Mouse (Mus musculus) kidney, embryonic 14.5 days (tissue): ENCODE results near the gene 4930455H04Rik. TPM values are rescaled to one million over a fixed set of nuclear protein-coding genes. Genes with fewer than 3 reads are reported as not detected.

Source experiments
- ATAC-seq: fragments of 200-750 bp; cut with Nextera tagmentation; 2 replicates; pipeline ENCODE4 v1.8.0; 2017; ENCODE audit warnings: moderate number of reproducible peaks, mild to moderate bottlenecking, moderate TSS enrichment, moderate library complexity; ENCODE audit not compliant: low FRiP score, low TSS enrichment
- H3K27ac ChIP-seq: fragments of 300-500 bp; sonication (generic); 2 replicates; pipeline ENCODE4 v1.5.1; 2014; ENCODE audit warnings: low read depth, mild to moderate bottlenecking, low read length, moderate library complexity, mixed read lengths
- H3K27me3 ChIP-seq: fragments of 300-500 bp; sonication (generic); 2 replicates; pipeline ENCODE4 v1.6.1; 2014; ENCODE audit warnings: mild to moderate bottlenecking, low read length; ENCODE audit not compliant: control insufficient read depth, insufficient read depth
- H3K36me3 ChIP-seq: fragments of 300-500 bp; sonication (generic); 2 replicates; pipeline ENCODE4 v1.6.1; 2014; ENCODE audit warnings: low read length, mixed read lengths; ENCODE audit not compliant: control insufficient read depth, insufficient read depth
- H3K4me1 ChIP-seq: fragments of 300-500 bp; sonication (generic); 2 replicates; pipeline ENCODE4 v1.6.1; 2014; ENCODE audit warnings: low read length, mixed read lengths; ENCODE audit not compliant: control insufficient read depth, insufficient read depth
- H3K4me2 ChIP-seq: fragments of 300-500 bp; sonication (generic); replicated peaks from 2 replicates; pipeline ENCODE4 v1.6.1; 2014; ENCODE audit warnings: low read depth, mild to moderate bottlenecking, low read length
- H3K4me3 ChIP-seq: fragments of 300-500 bp; sonication (generic); 2 replicates; pipeline ENCODE4 v1.5.1; 2014; ENCODE audit warnings: mild to moderate bottlenecking, low read length
- H3K9ac ChIP-seq: fragments of 300-500 bp; sonication (generic); 2 replicates; pipeline ENCODE4 v1.6.1; 2014; ENCODE audit warnings: low read depth, mild to moderate bottlenecking, low read length, moderate library complexity
- H3K9me3 ChIP-seq: fragments of 300-500 bp; sonication (generic); 2 replicates; pipeline ENCODE4 v1.6.1; 2016; ENCODE audit warnings: low read length; ENCODE audit not compliant: control insufficient read depth
- WGBS: fragments of 180-500 bp; shearing (Covaris S2); extraction: QIAGEN DNeasy Blood & Tissue Kit; methylation state at CpG from one replicate; pipeline ENCODE4 v1.1.7; 2014; 5-methylcytosine and 5-hydroxymethylcytosine counted together
- polyA plus RNA-seq: library from polyadenylated mRNA; unstranded; fragments of >200 nt; fragmentation: Nextera tagmentation; extraction: Ambion mirVana; gene quantifications from 2 replicates; pipeline ENCODE4 v1.2.1, GENCODE M21; 2014

Gene 4930455H04Rik
- polyA plus RNA-seq, 1 experiment from 2014 or later = not detected

- 61% methylated on average over 6 of the region's 6 CpGs for whole genome bisulfite sequencing
- Histone ChIP-seq H3K9ac (no peak overlapping the region), H3K4me1 (no peaks in the 10 kb centered on the region), H3K27me3 (no peaks in the 10 kb centered on the region), H3K36me3 (no peaks in the 10 kb centered on the region), H3K27ac (no peak overlapping the region), H3K4me2 (no peak overlapping the region), H3K4me3 (no peak overlapping the region), H3K9me3 (0 out of 2 replicates have a peak, but pooled peaks cover 2% of the 10 kb centered on the region)
- no peak for ATAC-seq
These were observed 25.3 kb upstream of the 4930455H04Rik start for GRCm38 (mm10) chr3:116942751-116943150.

DNA sequence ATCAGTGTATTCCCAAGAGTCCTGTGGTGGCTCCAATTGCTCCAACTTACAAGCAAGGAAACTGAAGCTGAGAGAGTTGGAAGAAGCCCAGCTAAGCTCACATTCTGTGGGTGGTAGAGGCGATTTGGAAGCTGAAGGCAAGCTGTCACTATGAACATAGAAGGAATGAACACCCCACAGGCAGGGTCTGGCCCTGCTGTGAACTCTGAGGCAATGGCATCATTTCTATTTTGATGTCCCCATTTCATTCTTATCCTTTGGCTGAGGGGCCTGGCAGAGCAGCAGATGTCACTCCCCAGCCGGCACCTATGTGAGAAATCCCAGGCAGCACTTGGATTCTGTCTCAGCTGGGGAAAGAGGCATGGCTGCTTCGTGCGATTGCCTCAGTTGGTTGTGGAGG is 24.6 kb upstream of the 4930455H04Rik start:
- no peak overlapping the region for H3K27ac ChIP-seq
- H3K4me2 ChIP-seq = no peak overlapping the region
- no peaks in the 10 kb centered on the region for H3K36me3 ChIP-seq
- no peaks in the 10 kb centered on the region for H3K27me3 ChIP-seq
- H3K9ac ChIP-seq = no peak overlapping the region
- 71% methylated on average over 4 of the region's 4 CpGs for WGBS
- 0 out of 2 replicates have a peak, but pooled peaks cover 2% of the 10 kb centered on the region for H3K9me3 ChIP-seq
- ATAC-seq = no peak
- no peaks in the 10 kb centered on the region for H3K4me1 ChIP-seq
- H3K4me3 ChIP-seq = no peak overlapping the region

DNA sequence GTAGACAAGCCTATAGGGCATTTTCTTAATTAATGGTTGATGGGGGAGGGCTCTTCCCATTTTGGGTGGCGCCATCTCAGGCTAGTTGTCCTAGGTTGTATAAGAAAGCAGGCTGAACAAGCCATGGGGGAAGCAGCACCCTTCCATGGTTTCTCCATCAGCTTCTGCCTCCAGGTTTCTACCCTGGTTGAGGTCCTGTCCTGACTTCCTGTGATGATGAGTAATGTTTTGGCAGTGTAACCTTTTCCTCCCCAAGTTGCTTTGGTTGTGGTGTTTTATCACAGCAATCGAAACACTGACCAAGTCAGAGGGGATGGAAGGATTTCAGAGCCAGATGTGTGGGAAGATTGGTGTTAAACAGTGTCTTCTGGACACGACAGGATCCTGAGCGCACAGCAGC is 21.6 kb upstream of the 4930455H04Rik start:
- H3K27ac ChIP-seq = no peak overlapping the region
- H3K4me2 ChIP-seq = no peak overlapping the region
- no peaks in the 10 kb centered on the region for H3K36me3 ChIP-seq
- H3K4me3 ChIP-seq = no peak overlapping the region
- H3K4me1 ChIP-seq = no peaks in the 10 kb centered on the region
- H3K9me3 ChIP-seq = no peaks in the 10 kb centered on the region
- no peak overlapping the region for H3K9ac ChIP-seq
- no peaks in the 10 kb centered on the region for H3K27me3 ChIP-seq
- no peak for ATAC-seq
- 75% methylated on average over 4 of the region's 4 CpGs for WGBS

DNA sequence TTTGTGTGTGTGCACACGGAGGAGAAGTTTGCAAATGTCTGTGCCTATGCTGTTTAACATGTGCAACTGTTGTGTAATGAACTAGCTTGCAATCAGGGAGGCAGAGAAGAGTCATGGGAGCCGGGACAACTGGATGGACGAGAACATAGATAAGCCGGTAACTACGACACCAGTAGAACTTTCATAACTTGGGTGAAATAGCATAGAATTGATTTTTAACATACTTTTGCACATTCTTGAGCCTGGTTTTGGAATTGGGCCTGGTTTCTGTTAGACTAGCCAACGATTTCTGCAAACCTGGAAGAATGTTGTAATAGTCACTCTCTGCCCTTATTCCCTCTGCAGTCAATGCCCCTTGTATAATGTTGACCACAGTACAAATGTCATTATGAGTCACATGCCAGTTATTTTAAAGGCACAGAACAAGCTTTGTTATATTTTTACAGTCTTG is 17.4 kb upstream of the 4930455H04Rik start:
- 84% methylated on average over 6 of the region's 6 CpGs for WGBS
- H3K4me2 ChIP-seq = no peak overlapping the region
- no peak overlapping the region for H3K4me3 ChIP-seq
- H3K36me3 ChIP-seq = no peaks in the 10 kb centered on the region
- ATAC-seq = no peak
- H3K27me3 ChIP-seq = no peaks in the 10 kb centered on the region
- H3K4me1 ChIP-seq = no peaks in the 10 kb centered on the region
- H3K9ac ChIP-seq = no peak overlapping the region
- H3K27ac ChIP-seq = no peak overlapping the region
- no peaks in the 10 kb centered on the region for H3K9me3 ChIP-seq

- ATAC-seq = no peak
- Histone ChIP-seq H3K36me3 (no peaks in the 10 kb centered on the region), H3K4me1 (no peaks in the 10 kb centered on the region), H3K9me3 (no peaks in the 10 kb centered on the region), H3K9ac (no peak overlapping the region), H3K4me3 (no peak overlapping the region), H3K27me3 (no peaks in the 10 kb centered on the region), H3K4me2 (no peak overlapping the region), H3K27ac (no peak overlapping the region)
- WGBS = 86% methylated on average over 3 of the region's 3 CpGs
These were observed 16.6 kb upstream of the 4930455H04Rik start for GRCm38 (mm10) chr3:116951489-116951888.

- H3K9me3 ChIP-seq = no peaks in the 10 kb centered on the region
- no peaks in the 10 kb centered on the region for H3K27me3 ChIP-seq
- H3K4me3 ChIP-seq = no peak overlapping the region
- no peak overlapping the region for H3K9ac ChIP-seq
- no peak overlapping the region for H3K27ac ChIP-seq
- H3K4me1 ChIP-seq = no peaks in the 10 kb centered on the region
- ATAC-seq = no peak
- H3K36me3 ChIP-seq = no peaks in the 10 kb centered on the region
- no peak overlapping the region for H3K4me2 ChIP-seq
- 84% methylated on average over 8 of the region's 8 CpGs for WGBS
These were observed 15.7 kb upstream of the 4930455H04Rik start for GRCm38 (mm10) chr3:116952242-116952899.

- Histone ChIP-seq H3K36me3 (no peaks in the 10 kb centered on the region), H3K9ac (no peak overlapping the region), H3K4me2 (no peak overlapping the region), H3K27ac (no peak overlapping the region), H3K9me3 (no peaks in the 10 kb centered on the region), H3K27me3 (no peaks in the 10 kb centered on the region), H3K4me3 (no peak overlapping the region), H3K4me1 (no peaks in the 10 kb centered on the region)
- ATAC-seq = no peak
- WGBS = 84% methylated on average over 6 of the region's 6 CpGs
These were observed 14.7 kb upstream of the 4930455H04Rik start for GRCm38 (mm10) chr3:116953366-116953765.

DNA sequence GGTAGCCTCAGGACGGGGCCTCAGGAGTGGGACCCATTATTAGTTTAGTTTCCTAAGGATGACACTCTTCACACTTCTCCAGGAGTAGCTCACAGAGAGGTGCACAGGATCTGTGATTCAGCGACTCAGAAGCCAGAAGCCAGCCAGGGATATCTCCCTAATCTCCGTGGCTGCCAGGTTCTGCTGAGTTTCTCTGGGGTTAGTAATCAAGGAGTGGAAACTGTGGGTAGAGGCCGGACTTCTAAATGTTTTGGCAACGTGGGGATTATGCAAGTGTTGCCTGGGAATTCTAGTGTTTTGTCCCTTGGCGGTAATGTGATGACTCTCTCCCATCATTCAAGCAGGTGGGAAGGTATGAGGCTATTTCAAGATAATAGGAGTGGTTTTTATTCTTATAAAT is 13.0 kb upstream of the 4930455H04Rik start:
- no peak for ATAC-seq
- H3K4me1 ChIP-seq = no peaks in the 10 kb centered on the region
- H3K4me3 ChIP-seq = no peak overlapping the region
- H3K36me3 ChIP-seq = no peaks in the 10 kb centered on the region
- no peaks in the 10 kb centered on the region for H3K27me3 ChIP-seq
- H3K9me3 ChIP-seq = no peaks in the 10 kb centered on the region
- WGBS = 71% methylated on average over 6 of the region's 6 CpGs
- H3K9ac ChIP-seq = no peak overlapping the region
- no peak overlapping the region for H3K27ac ChIP-seq
- H3K4me2 ChIP-seq = no peak overlapping the region

DNA sequence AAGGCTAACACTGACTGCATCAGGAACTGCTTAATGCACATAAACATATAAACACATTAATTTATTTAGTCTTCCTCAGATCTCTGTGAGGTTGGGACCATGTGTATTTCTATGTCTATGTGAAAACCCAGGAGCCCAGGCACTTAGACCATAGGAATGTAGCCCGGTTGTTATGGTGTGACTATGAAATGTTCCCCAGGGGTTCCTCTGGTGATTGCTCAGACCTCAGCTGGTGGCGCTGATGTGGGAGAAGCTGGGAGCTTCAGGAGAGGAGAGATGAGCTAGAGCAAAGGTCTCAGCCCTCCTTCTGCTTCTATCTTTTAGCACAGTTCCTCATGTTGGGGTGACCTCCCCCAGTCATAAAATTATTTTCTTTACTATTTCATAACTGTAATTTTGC is 7.7 kb upstream of the 4930455H04Rik start:
- WGBS = 73% methylated on average over 2 of the region's 2 CpGs
- Histone ChIP-seq H3K9me3 (no peaks in the 10 kb centered on the region), H3K4me2 (no peak overlapping the region), H3K4me3 (no peak overlapping the region), H3K36me3 (no peaks in the 10 kb centered on the region), H3K27ac (no peak overlapping the region), H3K27me3 (no peaks in the 10 kb centered on the region), H3K4me1 (no peaks in the 10 kb centered on the region), H3K9ac (no peak overlapping the region)
- no peak for ATAC-seq
